Mouse (Mus musculus) common myeloid progenitor, adult 5-6 weeks (primary cell): ENCODE data around the gene Zfp366. TPM values are rescaled to one million over a fixed set of nuclear protein-coding genes. Genes with fewer than 3 reads are reported as not detected.

Experiments
- ATAC-seq: replicated peaks from 2 replicates; pipeline ENCODE4 v1.8.0; 2016; ENCODE audit warnings: low read depth, mild to moderate bottlenecking, moderate TSS enrichment, inconsistent platforms; ENCODE audit not compliant: poor library complexity, severe bottlenecking
- total RNA-seq: library from RNA; stranded (forward); fragments of 200-1000, 187-1606 nt; gene quantifications from 2 replicates; pipeline ENCODE4 v1.2.3, GENCODE M21; 2017

The Zfp366 gene
- total RNA-seq, 1 experiment from 2014 or later, result 0.50 TPM

GRCm38 (mm10) chr13:99243831-99244230 is 59.2 kb downstream of the Zfp366 start:
- ATAC-seq, result no peak

GRCm38 (mm10) chr13:99244471-99244870 is 59.8 kb downstream of the Zfp366 start:
- no peak for ATAC-seq

DNA sequence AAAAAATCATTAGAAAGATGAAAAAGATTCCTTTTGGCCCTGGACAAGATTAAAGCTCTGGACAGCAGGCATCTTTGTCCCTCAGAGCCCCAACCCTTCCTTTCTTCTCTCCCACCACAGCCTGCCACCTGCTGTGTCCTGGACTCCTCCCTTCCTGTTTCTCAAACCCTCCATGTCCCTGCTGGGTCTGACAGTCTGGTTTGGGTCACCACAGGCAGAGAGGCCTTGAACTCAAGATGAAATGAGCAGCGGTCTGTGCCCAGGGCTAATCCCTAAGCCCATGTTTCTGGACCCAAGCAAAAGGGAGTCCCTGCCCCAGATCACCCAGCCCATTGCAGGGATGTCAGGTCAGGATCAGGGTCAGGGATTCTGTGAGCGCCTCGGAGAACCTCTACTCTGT is 60.3 kb downstream of the Zfp366 start:
- ATAC-seq, result no peak

GRCm38 (mm10) chr13:99245916-99246460 is 61.4 kb downstream of the Zfp366 start:
- ATAC-seq, result no peak

DNA sequence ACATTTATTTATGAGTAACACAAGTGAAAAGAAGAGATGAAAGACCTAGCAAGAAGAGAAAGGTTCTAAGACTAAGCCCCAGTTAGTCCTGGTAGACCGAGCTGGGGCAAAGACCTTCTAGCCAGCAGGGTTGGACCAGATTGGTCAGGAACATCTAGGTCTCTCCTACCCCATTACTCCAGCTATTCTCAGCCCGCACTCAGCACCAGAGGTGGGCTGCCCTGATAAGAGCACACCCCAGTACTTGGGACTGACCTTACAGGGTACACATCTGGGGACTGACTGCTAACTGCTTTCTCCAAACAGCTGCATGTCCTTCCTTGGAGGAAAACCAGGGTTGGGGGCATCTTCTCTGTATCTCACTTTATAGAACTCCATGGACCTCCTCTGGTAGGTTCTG is 66.2 kb downstream of the Zfp366 start:
- ATAC-seq, result no peak

GRCm38 (mm10) chr13:99254215-99254614 is 69.6 kb downstream of the Zfp366 start:
- no peak for ATAC-seq

- no peak for ATAC-seq
Observed at GRCm38 (mm10) chr13:99254781-99255180, 70.2 kb downstream of the Zfp366 start.

GRCm38 (mm10) chr13:99256916-99257315 is 72.3 kb downstream of the Zfp366 start:
- no peak for ATAC-seq

- ATAC-seq, result no peak
Observed at GRCm38 (mm10) chr13:99258677-99259076, 74.1 kb downstream of the Zfp366 start.

DNA sequence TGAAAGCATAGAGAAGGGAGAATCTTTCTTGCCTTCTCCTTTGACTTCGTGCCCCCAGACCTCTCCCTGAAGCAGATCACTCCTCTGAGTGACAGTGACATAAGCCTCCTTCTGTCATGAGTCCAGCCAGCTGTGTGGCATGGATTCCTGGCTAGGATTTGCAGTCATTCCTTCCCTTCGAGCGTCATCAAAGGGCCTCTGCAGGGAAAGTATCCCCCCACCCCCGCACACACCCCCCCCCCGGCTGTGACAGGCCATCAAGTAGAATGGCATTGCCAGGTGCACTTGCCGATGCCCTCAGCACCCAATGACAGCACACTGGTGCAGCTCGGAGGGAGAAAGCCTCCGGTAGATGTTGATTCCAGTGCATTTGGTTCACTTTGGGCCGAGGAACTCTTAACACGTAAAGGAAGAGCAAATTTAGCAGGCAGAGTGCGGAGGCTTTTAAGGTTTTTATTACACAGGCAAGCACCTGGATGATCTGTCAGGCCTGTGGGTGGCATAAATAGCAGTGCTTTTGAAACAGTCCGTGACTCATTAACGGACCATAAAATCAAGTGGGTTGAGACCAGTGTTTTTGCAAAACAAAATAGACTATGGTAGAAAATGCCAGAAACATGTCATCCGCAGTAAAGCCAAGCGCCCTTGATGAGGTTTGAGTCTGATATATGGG is 75.0 kb downstream of the Zfp366 start:
- ATAC-seq, result no peak

GRCm38 (mm10) chr13:99262406-99262805 is 77.8 kb downstream of the Zfp366 start:
- no peak for ATAC-seq

DNA sequence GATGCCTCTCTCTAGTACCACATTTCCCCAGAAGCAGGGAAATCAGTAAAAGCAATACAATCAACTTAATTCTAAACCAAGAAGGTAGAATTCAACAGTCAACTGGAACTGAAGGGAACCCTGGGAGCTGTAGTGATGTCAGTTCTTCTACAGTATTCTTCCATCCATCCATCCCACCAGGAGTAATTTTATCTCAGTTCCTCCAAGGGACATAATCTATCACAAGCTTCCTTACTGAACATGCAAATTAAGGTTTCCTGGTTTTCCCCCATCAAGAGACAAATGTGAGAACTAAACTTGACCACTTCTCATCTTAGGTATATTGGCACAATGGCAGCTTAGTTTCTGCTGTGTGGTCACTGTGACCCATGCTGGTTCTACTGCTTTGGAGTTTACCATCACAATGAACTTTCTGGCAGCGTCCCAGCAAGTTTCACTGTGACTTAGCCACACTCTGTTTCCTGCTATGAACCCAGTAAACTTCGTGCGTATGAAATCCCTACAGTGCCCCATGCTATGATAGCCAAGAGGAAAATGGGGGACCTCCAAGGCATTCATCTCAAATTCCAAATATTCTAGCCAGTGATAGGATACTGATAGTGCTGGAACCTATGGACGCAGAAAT is 78.6 kb downstream of the Zfp366 start:
- ATAC-seq, result no peak

GRCm38 (mm10) chr13:99264483-99264882 is 79.9 kb downstream of the Zfp366 start:
- ATAC-seq, result no peak

DNA sequence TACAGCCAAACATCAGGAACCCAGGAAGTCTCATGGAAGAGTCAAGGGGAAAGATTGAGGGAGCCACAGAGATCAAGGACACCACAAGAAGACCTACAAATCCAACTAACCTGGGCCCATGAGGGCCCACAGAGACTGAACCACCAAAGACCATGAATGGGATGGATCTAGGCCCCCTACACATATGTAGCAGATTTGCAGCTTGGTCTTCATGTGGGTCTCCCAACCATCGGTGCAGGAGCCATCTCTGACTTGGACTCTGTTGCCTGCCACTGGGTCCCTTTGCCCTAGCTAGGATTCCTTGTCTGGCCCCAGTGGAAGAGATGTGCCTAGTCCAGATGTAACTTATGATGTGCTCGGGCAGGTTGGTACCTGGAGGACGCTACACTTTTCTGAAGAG is 87.4 kb downstream of the Zfp366 start:
- ATAC-seq, result no peak

DNA sequence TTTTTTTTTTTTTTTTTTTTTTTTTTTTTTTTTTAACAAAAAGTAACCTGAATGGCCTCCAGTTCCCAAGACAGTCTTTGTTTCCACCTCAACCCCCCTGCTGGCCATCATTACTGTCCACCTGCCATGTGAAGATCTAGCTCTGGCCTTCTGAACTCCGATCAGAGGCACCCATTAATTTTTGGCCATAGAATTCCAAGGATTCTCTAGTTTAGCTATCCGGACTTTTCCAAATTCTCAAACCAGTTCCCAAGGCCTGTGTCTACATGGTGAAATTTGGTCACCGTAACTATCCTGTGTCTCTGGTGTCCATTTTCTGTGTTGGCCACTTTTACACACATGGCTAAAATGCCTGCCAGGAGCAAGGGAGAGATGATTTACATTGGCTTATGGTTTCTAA is 92.9 kb downstream of the Zfp366 start:
- ATAC-seq, result no peak

- ATAC-seq, result no peak
Observed at GRCm38 (mm10) chr13:99278511-99278910, 93.9 kb downstream of the Zfp366 start.

GRCm38 (mm10) chr13:99279351-99279750 is 94.7 kb downstream of the Zfp366 start:
- ATAC-seq, result no peak

- ATAC-seq, result no peak
Observed at GRCm38 (mm10) chr13:99282961-99283360, 98.3 kb downstream of the Zfp366 start.

GRCm38 (mm10) chr13:99283916-99284315 is 99.3 kb downstream of the Zfp366 start:
- ATAC-seq, result no peak

GRCm38 (mm10) chr13:99284400-99285160 is 100.0 kb downstream of the Zfp366 start:
- ATAC-seq, result no peak

- no peak for ATAC-seq
Observed at GRCm38 (mm10) chr13:99285241-99285640, 100.6 kb downstream of the Zfp366 start.
